Mouse (Mus musculus) frontal cortex, adult (tissue): ENCODE data around the gene Crebbp.

Source experiments
- ATAC-seq: cut with Nextera tagmentation; 2 replicates; pipeline ENCODE4 v1.9.2; 2017; ENCODE audit warnings: mild to moderate bottlenecking, moderate library complexity, mixed read lengths; ENCODE audit not compliant: low TSS enrichment

The Crebbp gene

DNA sequence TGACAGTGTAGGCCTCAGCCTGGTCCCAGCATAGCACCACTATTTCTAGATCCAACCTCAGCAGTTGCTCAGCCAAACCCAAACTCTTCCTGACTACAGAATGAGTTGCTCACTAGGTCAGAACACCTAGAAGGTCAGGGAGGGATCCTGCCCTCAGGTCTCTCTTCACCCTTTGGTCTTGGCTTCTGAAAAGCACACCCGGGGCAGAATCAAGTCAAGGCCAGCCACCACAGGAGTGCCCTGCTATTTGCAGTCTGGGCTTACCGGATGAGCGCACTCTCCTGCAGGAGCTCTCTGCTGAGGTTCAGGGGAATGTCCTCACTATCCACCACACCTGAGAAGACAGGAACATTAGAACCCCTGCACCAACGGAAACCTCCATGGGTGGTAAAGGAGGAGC lies 161.2 kb downstream of the Crebbp start:
- ATAC-seq, result no peak

- ATAC-seq, result no peak
These were observed 168.3 kb downstream of the Crebbp start for GRCm38 (mm10) chr16:4045524-4045923.

- no peak for ATAC-seq
These were observed 169.7 kb downstream of the Crebbp start for GRCm38 (mm10) chr16:4044093-4044492.

GRCm38 (mm10) chr16:4041646-4042045 lies 172.2 kb downstream of the Crebbp start:
- no peak for ATAC-seq

- ATAC-seq, result no peak
These were observed 173.6 kb downstream of the Crebbp start for GRCm38 (mm10) chr16:4040206-4040605.

DNA sequence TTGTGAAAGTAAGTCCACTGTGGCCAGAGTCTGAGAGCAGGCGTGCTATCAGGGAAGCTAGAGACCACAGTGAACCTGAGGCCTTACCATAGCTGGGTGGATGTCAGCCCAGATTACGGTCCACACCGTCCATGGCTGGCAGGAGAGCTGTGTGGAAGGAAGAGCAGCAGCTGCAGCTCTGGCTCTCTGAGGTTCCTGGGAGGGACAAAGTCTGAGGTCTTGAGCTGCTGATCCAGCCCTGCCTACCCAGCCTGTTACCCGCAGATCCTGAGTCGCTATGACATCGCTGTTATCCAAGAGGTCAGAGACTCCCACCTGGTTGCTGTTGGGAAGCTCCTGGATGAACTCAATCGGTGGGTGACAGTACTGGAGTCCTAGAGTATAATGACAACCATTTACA lies 176.1 kb downstream of the Crebbp start:
- ATAC-seq, result no peak

GRCm38 (mm10) chr16:4036807-4037206 lies 177.0 kb downstream of the Crebbp start, which contains the start of gene Dnase1:
Gene Dnase1 (plus strand): TSS chr16:4036942.
- no peak for ATAC-seq

- no peak for ATAC-seq
These were observed 178.2 kb downstream of the Crebbp start for GRCm38 (mm10) chr16:4035575-4035974.

GRCm38 (mm10) chr16:4034476-4034875 lies 179.3 kb downstream of the Crebbp start:
- no peak for ATAC-seq

DNA sequence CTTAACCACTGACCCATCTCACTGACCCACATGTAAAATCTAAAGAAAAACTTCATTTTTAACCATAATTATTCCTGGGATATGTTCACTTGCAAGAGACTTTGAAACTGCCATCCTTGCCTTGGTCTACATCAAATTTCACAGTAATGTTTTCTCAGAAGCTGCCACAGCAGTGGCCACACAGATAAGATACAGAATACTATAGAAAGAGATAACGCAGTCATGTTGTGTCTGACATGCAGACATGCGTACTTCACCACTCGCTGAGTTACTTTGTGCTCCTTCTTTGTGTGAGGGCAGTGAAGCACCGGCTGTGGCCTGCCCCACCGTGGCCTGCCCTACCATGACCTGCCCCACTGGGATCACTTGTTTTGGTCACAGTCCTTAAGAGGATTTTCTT lies 179.8 kb downstream of the Crebbp start:
- no peak for ATAC-seq

GRCm38 (mm10) chr16:4032341-4032748 lies 181.5 kb downstream of the Crebbp start:
- ATAC-seq, result no peak

DNA sequence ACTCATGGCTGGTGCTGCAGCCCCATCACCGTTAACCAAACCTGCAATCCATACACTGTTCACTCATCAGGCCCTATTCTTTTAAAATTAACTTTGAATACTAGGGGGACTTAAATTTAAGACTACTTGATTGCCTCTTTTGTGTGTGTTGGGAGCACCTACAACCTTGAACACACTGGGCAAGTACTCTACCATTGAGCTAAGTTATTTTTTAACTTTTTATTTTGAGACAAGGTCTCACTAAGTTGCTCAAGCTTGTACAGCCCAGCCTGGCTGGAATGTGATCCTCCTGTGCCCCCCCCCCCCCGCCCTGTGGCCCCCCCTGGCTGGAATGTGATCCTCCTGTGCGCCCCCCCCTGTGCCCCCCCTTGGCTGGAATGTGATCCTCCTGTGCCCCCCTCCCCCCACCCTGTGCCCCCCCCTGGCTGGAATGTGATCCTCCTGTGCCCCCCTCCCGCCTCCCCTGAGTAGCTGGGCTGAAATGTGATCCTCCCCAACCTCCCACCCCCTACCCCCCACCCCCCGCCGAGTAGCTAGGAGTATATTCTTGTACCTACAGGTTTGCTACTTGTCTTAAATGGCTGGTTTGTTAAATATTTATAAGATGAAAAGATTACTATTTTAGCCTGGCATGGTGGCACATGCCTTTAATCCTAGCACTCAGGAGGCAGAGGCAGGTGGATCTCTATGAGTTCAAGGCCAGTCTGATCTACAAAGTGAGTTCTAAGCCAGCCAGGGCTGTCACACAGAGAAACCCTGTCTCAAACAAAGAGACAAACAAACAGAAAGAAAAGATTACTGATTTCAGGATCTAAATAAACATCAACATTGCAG lies 182.1 kb downstream of the Crebbp start:
- ATAC-seq, result no peak
